Mouse (Mus musculus) gastrocnemius, adult 8-10 months (tissue): ENCODE results near the gene Ppp1r35. TPM values are rescaled to one million over a fixed set of nuclear protein-coding genes. Genes with fewer than 3 reads are reported as not detected.

Experiments used
- DNase-seq, 2 experiments: peaks; one replicate each; pipeline ENCODE4 v3.0.0; 2022; ENCODE audit warnings: low spot score in 2 of 2
- total RNA-seq, 4 experiments: library from RNA; stranded (reverse); gene quantifications; 2 replicates each; pipeline ENCODE4 v1.2.4; 2022

Ppp1r35 gene
- total RNA-seq, 4 experiments from 2014 or later = 4.7 to 6.0 (median 5.3) TPM

DNA sequence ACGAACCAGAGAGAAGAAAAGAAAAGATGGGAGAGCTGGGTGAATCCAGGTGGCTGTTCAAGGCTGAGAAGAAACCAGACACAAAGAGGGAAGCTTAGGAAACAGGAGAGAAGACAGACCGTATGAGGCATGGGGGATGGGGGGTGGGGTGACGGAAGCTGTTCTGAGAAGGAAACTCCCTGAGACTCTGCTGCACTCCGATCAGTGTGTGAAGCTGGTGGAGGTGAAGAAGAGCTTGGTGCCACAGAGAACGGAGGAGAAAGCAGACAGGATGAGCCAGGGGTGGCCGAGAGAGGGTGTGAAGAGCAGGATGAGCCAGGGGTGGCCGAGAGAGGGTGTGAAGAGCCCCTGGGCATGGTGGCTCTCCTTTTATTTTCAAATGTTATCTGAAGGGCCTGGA lies 47.8 kb downstream of the Ppp1r35 start:
- no peak for DNase-seq

DNA sequence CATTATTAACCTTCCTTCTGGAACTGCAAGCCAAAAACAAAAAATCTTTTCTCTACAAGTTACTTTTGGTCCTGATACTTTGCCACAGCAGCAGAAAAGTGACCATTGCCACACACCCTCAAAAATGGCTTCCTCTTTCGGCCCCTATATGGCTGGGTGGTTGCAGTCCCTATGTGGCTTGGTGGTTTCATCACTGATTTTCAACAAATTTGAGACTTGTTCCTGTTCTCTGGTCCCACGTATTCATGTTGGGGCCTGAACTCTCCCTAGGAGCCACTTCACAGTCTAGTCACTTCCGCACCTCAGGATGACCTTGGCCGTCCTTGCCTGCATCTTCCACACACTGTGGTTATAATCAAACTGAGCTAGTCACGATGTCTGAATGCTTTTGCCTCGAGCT lies 50.0 kb downstream of the Ppp1r35 start:
- DNase-seq = no peak

Other genes starting within 250 kb of the Ppp1r35 start
- not detected for gene Epo, start 245.6 kb upstream of the Ppp1r35 start, total RNA-seq
- gene Gnb2, start 245.3 kb upstream of the Ppp1r35 start, total RNA-seq = 100 to 1,000 TPM; 118 to 137 (median 128) TPM
- gene Actl6b, start 225.3 kb upstream of the Ppp1r35 start, total RNA-seq = not detected
- gene Tfr2, start 209.0 kb upstream of the Ppp1r35 start, total RNA-seq = not detected
- gene Mospd3, start 177.8 kb upstream of the Ppp1r35 start, total RNA-seq = 10 to 100 TPM; 10.1 to 13.6 (median 11.6) TPM
- gene Pcolce, start 165.1 kb upstream of the Ppp1r35 start, total RNA-seq = 10 to 100 TPM; 16.2 to 35.4 (median 22.9) TPM
- gene Fbxo24, start 149.8 kb upstream of the Ppp1r35 start, total RNA-seq = under 1 TPM in 2 of 4 experiments, not detected in 2; 0.20 to 0.29 TPM
- 10 to 100 TPM; 12.7 to 15.7 (median 14.6) TPM for gene Lrch4, start 149.7 kb upstream of the Ppp1r35 start, total RNA-seq
- gene Gm20605, start 149.7 kb upstream of the Ppp1r35 start, total RNA-seq = 1 to 10 TPM; 1.9 to 3.5 (median 2.5) TPM
- gene Sap25, start 137.5 kb upstream of the Ppp1r35 start, total RNA-seq = 1 to 10 TPM in 2 of 4 experiments, under 1 TPM in 2; 0.75 to 1.8 (median 1.1) TPM
- under 1 TPM; 0.19 to 0.81 (median 0.25) TPM for gene Irs3, start 133.1 kb upstream of the Ppp1r35 start, total RNA-seq
- 1 to 10 TPM; 2.4 to 4.4 (median 3.3) TPM for gene Agfg2, start 94.1 kb upstream of the Ppp1r35 start, total RNA-seq
- gene Nyap1, start 37.2 kb upstream of the Ppp1r35 start, total RNA-seq = under 1 TPM in 2 of 4 experiments, not detected in 2; 0.10 to 0.16 TPM
- 10 to 100 TPM; 39.6 to 68.9 (median 47.7) TPM for gene Tsc22d4, start 33.1 kb upstream of the Ppp1r35 start, total RNA-seq
- 10 to 100 TPM; 23.0 to 24.2 (median 23.3) TPM for gene Mepce, start 8.8 kb downstream of the Ppp1r35 start, total RNA-seq
- gene Zcwpw1, start 8.9 kb downstream of the Ppp1r35 start, total RNA-seq = under 1 TPM in 2 of 4 experiments, not detected in 2; 0.24 to 0.31 TPM
- gene Pilra, start 57.4 kb downstream of the Ppp1r35 start, total RNA-seq = under 1 TPM in 1 of 4 experiments, not detected in 3; 0.21 TPM
- under 1 TPM in 1 of 4 experiments, not detected in 3; 0.79 TPM for gene Pilrb1, start 79.3 kb downstream of the Ppp1r35 start, total RNA-seq
- not detected for gene Pilrb2, start 93.0 kb downstream of the Ppp1r35 start, total RNA-seq
- gene Cyp3a13, start 142.8 kb downstream of the Ppp1r35 start, total RNA-seq = under 1 TPM in 2 of 4 experiments, not detected in 2; 0.07 to 0.11 TPM
- under 1 TPM; 0.17 to 0.51 (median 0.36) TPM for gene Gjc3, start 184.2 kb downstream of the Ppp1r35 start, total RNA-seq
- under 1 TPM in 1 of 4 experiments, not detected in 3; 0.43 TPM for gene Azgp1, start 202.7 kb downstream of the Ppp1r35 start, total RNA-seq
- not detected for gene Smok3a, start 242.4 kb downstream of the Ppp1r35 start, total RNA-seq
- gene Smok3b, start 242.6 kb downstream of the Ppp1r35 start, total RNA-seq = not detected